Mouse (Mus musculus): ENCODE measurements around the gene Letmd1. TPM values are rescaled to one million over a fixed set of nuclear protein-coding genes. Genes with fewer than 3 reads are reported as not detected.

Gene Letmd1
- total RNA-seq, 1 experiment, result 11.2 TPM

DNA sequence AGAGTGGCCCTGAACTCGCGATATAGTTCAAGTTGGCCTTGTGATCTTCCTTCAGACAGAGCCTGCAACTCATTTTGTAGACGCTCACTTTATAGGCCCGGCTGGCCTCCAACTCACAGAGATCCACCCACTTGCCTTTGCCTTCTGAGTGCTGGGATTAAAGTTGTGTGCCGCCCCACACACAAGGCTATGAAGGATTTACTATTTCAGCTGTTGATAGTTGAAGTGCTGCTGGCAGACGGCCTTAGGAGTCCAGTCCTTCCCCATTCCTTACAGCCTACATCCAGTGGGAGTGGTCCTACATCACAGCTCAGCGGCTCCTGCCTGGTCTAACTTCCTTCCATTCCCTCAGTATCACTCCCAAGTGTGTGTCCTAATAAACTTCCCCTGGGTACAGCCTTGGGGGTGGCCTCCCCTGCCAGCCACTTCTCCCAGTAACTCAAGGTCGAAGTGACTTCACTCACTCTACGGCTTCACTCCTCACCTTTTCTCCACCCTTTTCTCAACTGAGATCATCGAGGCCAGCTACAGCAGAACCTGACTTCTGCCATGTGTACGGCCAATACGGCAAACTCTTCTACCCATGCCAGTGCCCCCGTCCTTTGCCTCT, 40.4 kb upstream of the Letmd1 start:
- no peak overlapping the region for H3K9ac ChIP-seq (ENCODE audit: insufficient read depth, low read depth, low read length, poor library complexity, severe bottlenecking)
- in situ Hi-C loops (cut with MboI; ENCODE audit: low sequenced_read_pairs in 2 of 2, unreplicated experiment in 2 of 2), result no loop called here
- peaks cover 2 to 6% of the 10 kb centered on the region in 2 experiments; a peak in 3 of 4 replicates for H3K4me1 ChIP-seq (ENCODE audit: control insufficient read depth in 2 of 2, insufficient read depth in 2 of 2, low read length in 2 of 2, poor library complexity in 1 of 2)
- TF ChIP-seq ZC3H11A (IDR thresholded peaks at IDR 0.05; ENCODE audit: borderline replicate concordance, low read depth, low read length) (no peak), HCFC1 (IDR thresholded peaks at IDR 0.05; ENCODE audit: borderline replicate concordance, insufficient read depth, low read length) (no peak), CHD2 (IDR thresholded peaks at IDR 0.05; ENCODE audit: low read depth, low read length) (no peak), ZNF384 (IDR thresholded peaks at IDR 0.05; ENCODE audit: low read depth, low read length) (no peak), MAFK (IDR thresholded peaks at IDR 0.05; ENCODE audit: insufficient read depth, low read depth, low read length) (no peak)
- no peak for DNase-seq (ENCODE audit: low read depth, low spot score)
- no peaks in the 10 kb centered on the region for H3K9me3 ChIP-seq (ENCODE audit: control insufficient read depth, insufficient read depth, low read depth, low read length)
- no peak overlapping the region for H3K4me3 ChIP-seq (ENCODE audit: insufficient read depth in 1 of 2, low read depth in 1 of 2, low read length in 2 of 2, poor library complexity in 1 of 2, severe bottlenecking in 1 of 2)
- H3K27ac ChIP-seq (ENCODE audit: insufficient read depth, low read depth, low read length, poor library complexity, severe bottlenecking), result no peak overlapping the region
- H3K36me3 ChIP-seq (ENCODE audit: control insufficient read depth, insufficient read depth, low read length, poor library complexity, severe bottlenecking), result no peaks in the 10 kb centered on the region

DNA sequence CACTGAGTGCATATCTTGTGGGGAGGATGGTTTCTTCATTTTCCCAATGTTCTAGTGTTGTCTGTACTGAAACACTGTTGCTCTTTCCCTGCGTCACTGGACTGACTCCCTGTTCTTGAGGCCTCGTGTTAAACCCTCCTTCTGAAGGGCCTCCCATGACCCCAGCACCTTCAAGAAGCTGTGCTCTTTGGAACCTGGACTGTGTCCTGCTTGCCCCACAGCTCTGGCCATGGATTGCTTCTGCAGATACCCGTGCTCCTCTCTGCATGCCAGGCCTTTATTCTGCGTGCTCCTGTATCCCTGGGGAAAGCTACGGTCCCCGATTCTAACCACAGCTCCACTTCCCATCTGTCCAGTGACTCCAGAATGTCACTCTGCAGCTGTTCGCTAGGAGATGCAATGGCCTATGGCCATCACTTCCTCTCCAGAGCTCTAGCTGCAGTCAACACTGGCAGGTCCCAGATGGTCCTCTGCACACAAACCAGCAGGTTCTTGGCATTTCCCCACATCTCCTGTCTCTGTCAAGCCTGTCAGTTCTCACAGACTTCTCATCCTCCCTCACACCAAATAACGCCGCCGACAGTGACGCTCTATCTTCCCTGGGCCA, 38.8 kb upstream of the Letmd1 start:
- TF ChIP-seq CHD2 (IDR thresholded peaks at IDR 0.05; ENCODE audit: low read depth, low read length) (no peak), ZNF384 (IDR thresholded peaks at IDR 0.05; ENCODE audit: low read depth, low read length) (no peak), ZC3H11A (IDR thresholded peaks at IDR 0.05; ENCODE audit: borderline replicate concordance, low read depth, low read length) (no peak)
- Histone ChIP-seq H3K4me3 (ENCODE audit: insufficient read depth in 1 of 2, low read depth in 1 of 2, low read length in 2 of 2, poor library complexity in 1 of 2, severe bottlenecking in 1 of 2) (no peak overlapping the region), H3K36me3 (ENCODE audit: control insufficient read depth, insufficient read depth, low read length, poor library complexity, severe bottlenecking) (no peaks in the 10 kb centered on the region), H3K4me1 (ENCODE audit: control insufficient read depth in 2 of 2, insufficient read depth in 2 of 2, low read length in 2 of 2, poor library complexity in 1 of 2) (peaks cover 2 to 3% of the 10 kb centered on the region in 2 experiments; a peak in 2 of 4 replicates), H3K9ac (ENCODE audit: insufficient read depth, low read depth, low read length, poor library complexity, severe bottlenecking) (no peak overlapping the region), H3K9me3 (ENCODE audit: control insufficient read depth, insufficient read depth, low read depth, low read length) (no peaks in the 10 kb centered on the region), H3K27ac (ENCODE audit: insufficient read depth, low read depth, low read length, poor library complexity, severe bottlenecking) (no peak overlapping the region)
- in situ Hi-C loops (cut with MboI; ENCODE audit: low sequenced_read_pairs in 2 of 2, unreplicated experiment in 2 of 2), result no loop called here
- no peak for DNase-seq (ENCODE audit: low read depth, low spot score)

DNA sequence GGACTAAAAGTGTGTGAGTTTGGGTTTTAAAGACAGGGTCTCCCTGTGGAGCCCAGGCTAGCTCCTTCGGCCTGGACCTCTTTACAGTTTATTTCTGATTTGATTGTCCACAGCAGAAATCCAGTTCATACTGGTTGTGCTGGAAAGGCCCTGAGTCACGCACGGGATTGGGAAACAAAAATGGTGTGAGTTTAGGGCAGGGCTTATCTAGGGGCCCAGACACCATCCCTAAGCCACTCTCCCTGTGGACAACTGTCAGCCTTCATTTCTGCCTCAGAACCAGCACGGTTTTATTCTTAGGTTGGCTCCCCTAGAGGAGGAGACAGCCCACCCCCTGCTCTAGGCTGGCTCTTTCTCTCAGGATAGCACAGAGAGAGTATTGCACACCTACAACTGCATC, 35.6 kb upstream of the Letmd1 start:
- no peaks in the 10 kb centered on the region for H3K9me3 ChIP-seq (ENCODE audit: control insufficient read depth, insufficient read depth, low read depth, low read length)
- no peak for DNase-seq (ENCODE audit: low read depth, low spot score)
- peaks cover 0 to 1% of the 10 kb centered on the region in 2 experiments; a peak in 1 of 4 replicates for H3K4me1 ChIP-seq (ENCODE audit: control insufficient read depth in 2 of 2, insufficient read depth in 2 of 2, low read length in 2 of 2, poor library complexity in 1 of 2)
- no peaks in the 10 kb centered on the region for H3K36me3 ChIP-seq (ENCODE audit: control insufficient read depth, insufficient read depth, low read length, poor library complexity, severe bottlenecking)
- TF ChIP-seq CHD2 (IDR thresholded peaks at IDR 0.05; ENCODE audit: low read depth, low read length), result no peak
- no peak for TF ChIP-seq HCFC1 (IDR thresholded peaks at IDR 0.05; ENCODE audit: borderline replicate concordance, insufficient read depth, low read length)
- no peak for TF ChIP-seq ZC3H11A (IDR thresholded peaks at IDR 0.05; ENCODE audit: borderline replicate concordance, low read depth, low read length)
- in situ Hi-C loops (cut with MboI; ENCODE audit: low sequenced_read_pairs in 2 of 2, unreplicated experiment in 2 of 2), result no loop called here
- H3K4me3 ChIP-seq (ENCODE audit: insufficient read depth in 1 of 2, low read depth in 1 of 2, low read length in 2 of 2, poor library complexity in 1 of 2, severe bottlenecking in 1 of 2), result no peak overlapping the region
- H3K9ac ChIP-seq (ENCODE audit: insufficient read depth, low read depth, low read length, poor library complexity, severe bottlenecking), result no peak overlapping the region
- H3K27ac ChIP-seq (ENCODE audit: insufficient read depth, low read depth, low read length, poor library complexity, severe bottlenecking), result no peak overlapping the region

DNA sequence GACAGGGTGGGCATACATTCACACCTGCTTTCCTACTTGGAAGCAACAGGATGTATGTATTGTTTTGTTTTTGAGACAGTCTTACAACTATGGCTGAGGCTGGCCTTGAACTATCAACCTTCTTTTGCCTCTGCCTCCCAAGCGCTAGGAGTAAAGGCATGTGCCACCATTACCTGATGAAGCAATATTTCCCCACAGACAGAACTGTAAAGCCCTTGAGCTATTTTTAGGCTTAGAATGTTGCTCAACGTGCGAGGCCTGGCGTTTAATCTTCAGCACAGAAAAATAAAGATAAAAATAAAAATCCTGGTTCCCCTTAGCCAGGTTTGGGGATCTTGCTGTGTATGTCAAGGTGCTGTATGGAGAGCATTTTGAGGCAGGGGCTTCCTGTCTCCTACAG, 32.7 kb upstream of the Letmd1 start:
- Histone ChIP-seq H3K4me3 (ENCODE audit: insufficient read depth in 1 of 2, low read depth in 1 of 2, low read length in 2 of 2, poor library complexity in 1 of 2, severe bottlenecking in 1 of 2) (no peak overlapping the region), H3K9ac (ENCODE audit: insufficient read depth, low read depth, low read length, poor library complexity, severe bottlenecking) (no peak overlapping the region), H3K27ac (ENCODE audit: insufficient read depth, low read depth, low read length, poor library complexity, severe bottlenecking) (no peak overlapping the region), H3K4me1 (ENCODE audit: control insufficient read depth in 2 of 2, insufficient read depth in 2 of 2, low read length in 2 of 2, poor library complexity in 1 of 2) (no peaks in the 10 kb centered on the region; a peak in 2 of 4 replicates), H3K9me3 (ENCODE audit: control insufficient read depth, insufficient read depth, low read depth, low read length) (no peaks in the 10 kb centered on the region), H3K36me3 (ENCODE audit: control insufficient read depth, insufficient read depth, low read length, poor library complexity, severe bottlenecking) (no peaks in the 10 kb centered on the region)
- no peak for TF ChIP-seq CHD2 (IDR thresholded peaks at IDR 0.05; ENCODE audit: low read depth, low read length)
- TF ChIP-seq ZNF384 (IDR thresholded peaks at IDR 0.05; ENCODE audit: low read depth, low read length), result no peak
- no peak for TF ChIP-seq ZC3H11A (IDR thresholded peaks at IDR 0.05; ENCODE audit: borderline replicate concordance, low read depth, low read length)
- no peak for TF ChIP-seq HCFC1 (IDR thresholded peaks at IDR 0.05; ENCODE audit: borderline replicate concordance, insufficient read depth, low read length)
- no peak for TF ChIP-seq MAFK (IDR thresholded peaks at IDR 0.05; ENCODE audit: insufficient read depth, low read depth, low read length)
- no peak for DNase-seq (ENCODE audit: low read depth, low spot score)
- in situ Hi-C loops (cut with MboI; ENCODE audit: low sequenced_read_pairs in 2 of 2, unreplicated experiment in 2 of 2), result no loop called here
